Mouse (Mus musculus): Measurements from ENCODE around the gene Abhd13.

Abhd13 gene

DNA sequence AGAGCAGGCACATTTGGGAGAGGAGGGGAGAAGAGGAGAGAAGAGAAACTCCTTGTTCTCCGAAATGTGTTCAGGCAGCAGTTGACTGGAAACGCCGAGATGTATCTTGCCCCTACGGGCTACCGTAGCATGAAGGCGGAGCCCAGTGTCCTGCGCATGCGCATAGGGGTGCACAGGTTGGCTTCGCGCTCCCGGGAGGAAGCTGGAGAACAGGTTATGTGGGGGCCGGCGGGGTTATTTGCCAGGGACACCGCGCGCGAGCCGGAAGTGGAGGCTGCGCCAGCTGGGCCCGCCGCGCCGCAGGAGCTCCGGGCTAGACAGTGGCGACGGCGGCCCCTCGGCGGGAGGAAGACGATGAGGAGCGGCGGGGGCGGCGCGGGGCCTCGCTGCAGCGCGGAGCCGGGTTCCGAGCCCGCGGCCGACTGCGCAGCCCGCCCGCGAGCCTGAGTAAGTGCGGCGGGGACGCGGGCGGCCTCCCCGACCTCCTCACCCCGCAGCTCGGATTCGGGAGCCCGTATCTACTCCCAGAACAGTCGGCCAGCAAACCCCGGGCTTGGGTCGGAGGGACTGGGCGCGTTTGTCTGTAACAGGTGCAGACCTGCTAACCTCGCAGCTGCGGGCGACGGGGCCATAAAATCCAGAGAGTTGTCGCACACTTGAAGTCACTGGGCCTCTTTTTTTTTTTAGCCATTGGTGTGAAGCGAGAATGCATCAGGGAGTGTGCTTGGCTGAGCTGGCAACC lies at the start of gene Abhd13, which contains the start of gene Lig4:
Abhd13 (plus strand) TSS at position 135 of the 742 bp plus-strand sequence.
Lig4 (minus strand) TSS at position 114 of the 742 bp plus-strand sequence.
- peak; percentile 99 for DNase-seq

DNA sequence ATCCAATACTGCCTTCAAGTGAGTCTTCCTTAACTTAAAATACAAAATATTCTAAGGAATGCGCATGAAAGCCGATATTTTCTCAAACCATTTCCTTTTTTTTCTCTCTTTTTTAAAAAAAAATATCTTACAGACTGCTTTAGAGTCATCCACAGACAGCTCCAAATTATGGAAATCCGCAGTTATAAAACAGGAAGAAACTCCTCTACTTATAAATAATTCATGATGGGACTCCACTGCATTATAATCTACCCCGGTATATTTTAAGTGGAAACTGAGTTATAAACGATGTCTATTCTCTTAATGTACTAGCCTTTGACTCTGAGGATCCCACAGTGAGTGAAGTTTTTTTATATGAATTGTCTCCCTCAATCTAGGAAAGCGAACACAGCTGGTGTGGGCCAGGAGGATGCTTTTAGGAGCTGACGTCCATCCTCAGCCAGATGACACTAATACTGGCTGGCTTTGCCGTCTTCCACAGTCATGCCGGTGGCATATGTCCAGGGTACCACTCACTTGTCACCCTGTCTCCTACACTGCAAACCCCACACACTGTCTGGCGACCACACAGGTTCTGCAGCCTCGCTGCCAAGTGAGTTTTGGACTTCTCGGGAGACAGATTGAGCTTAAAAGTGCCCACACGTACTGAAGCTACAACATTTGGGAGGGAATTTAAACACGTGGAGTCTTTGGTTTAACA lies 47.6 kb upstream of the Abhd13 start:
- DNase-seq, result no peak

DNA sequence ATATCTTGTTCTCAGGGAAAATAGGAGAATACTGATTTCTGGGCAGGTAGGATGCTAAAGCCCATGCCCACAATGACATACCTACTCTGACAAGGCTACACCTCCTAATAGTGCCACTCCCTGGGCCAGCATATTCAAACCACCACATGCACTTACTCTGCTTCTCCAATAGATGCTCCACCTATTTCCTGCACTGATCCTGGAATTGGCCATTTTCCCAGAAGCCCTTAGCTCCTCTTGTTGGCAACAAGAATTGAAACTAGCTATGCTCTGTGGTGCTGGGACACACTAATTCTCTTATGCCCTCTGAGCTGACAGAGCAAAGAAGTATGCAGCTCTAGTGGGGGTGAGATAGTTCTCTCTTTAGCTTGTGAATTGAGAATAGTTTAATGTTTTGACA lies 44.8 kb upstream of the Abhd13 start:
- no peak for DNase-seq

DNA sequence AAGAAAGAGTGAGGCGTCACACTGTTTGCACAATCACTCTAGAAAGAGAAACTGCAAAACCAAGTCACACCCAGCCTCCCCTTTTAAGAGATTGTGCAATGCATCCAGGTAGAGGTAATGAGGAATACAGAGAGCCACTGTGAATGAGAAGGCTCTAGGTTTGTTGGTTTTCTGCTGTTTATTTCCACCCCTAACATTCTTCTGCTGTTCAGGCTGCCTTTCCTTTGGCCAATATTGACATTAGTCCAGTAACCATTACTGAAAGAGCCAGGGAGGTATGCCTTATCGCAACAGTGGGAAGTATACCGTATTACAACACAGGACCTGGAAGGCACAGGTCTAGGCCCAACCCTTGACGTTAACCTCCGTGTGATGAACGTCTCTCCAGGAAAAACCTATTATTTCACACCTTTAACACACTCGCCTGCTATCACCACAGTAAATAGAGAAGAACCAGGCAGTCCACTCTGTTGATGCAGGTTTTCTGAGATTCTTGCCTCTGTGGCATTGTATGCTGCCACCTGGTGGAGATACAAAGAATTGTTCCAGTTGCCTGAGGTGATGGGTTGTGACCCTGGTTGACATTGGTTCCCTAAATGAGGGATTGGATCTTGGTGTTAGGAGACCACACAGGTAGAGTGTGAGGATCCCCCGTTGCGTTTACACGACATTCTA lies 42.5 kb upstream of the Abhd13 start:
- DNase-seq, result peak; percentile 57

DNA sequence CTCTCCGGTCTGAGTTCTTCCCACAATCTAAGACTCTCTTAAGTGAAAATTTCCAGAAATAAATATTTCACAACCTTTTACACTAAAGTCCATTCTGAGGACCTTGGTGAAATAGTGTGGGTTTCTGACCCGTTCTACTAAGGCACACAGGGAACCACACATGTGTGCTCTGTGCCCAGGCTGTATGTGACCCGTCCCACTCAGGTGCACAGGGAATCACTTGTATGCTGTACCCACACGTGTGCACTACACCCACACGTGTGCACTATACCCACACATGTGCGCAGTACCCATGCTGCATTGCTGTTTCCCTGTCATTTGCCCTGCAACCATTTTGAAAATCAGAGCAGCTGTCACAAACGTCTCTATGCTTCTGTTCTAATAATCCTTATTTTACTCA lies 41.9 kb upstream of the Abhd13 start:
- no peak for DNase-seq

DNA sequence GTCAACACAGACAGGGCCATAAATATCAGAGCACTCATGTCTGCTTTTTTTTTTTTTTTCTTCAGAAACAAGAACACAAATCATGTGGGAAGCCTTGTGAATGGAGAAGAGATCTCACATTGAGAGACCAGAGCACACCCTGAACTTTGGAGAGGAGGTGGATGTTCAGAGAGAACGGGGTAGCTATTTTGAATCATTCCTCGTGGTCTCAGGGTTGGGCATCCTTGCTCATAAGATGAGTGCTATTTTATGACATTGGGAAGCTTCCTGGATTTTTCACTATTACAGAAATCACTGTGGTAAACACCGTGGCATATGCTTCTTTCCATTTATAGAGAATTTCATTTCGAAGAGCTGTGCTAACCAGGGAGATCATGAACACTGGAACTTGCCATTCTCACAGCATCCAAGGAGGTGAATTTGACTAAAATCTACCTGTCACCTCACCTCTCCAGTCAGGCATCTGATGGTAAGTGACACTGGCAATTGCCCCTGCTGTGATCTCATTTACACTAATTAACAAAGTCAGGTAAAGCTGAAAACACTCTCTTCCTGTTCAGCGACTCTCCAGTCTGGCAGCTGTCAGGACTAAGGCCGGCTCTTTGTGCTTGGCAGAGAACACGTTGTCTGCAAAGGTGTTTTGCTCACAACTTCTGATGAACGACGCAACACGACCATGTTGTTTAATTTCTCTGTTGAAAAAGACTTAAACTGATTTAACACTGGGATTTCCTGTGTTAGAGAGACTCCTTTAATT lies 28.2 kb upstream of the Abhd13 start:
- no peak for DNase-seq

DNA sequence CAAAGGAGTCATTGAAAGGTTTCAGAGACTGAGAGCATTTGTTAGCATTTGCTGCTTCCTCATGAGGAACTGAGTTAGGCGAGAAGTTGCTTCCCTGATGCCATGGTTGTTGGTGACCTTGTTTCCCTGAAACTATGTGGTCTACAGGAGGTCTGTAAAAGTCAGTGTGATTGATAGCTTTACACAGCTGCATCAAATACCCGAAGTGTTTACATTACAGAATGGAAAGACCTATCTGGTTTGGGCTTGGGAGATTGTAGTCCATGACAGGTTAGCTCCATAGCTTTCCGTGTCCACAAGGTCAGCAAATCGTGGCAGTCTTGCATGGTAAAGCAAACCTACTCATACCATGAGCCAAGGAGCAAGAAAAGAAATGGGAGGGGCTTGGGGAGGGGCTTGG lies 19.2 kb upstream of the Abhd13 start:
- no peak for DNase-seq

DNA sequence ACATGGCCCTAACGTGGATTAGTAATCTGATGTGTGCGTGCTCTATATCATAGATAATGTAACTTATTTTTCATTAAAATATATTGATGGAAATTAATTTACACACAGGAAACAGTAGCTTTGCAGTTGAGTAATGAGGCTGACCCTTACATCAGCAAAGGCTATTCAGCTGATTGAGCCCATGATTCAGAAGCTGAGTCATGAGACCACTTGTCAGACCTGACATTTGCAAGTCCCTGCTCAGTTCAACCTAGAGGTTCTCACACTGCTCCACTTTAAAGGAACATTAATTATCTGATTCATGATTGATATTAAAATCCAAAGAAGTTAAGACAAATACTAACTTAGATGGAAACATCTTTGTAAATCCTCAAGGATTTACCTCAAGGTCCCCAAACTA lies 17.6 kb upstream of the Abhd13 start:
- DNase-seq, result no peak

DNA sequence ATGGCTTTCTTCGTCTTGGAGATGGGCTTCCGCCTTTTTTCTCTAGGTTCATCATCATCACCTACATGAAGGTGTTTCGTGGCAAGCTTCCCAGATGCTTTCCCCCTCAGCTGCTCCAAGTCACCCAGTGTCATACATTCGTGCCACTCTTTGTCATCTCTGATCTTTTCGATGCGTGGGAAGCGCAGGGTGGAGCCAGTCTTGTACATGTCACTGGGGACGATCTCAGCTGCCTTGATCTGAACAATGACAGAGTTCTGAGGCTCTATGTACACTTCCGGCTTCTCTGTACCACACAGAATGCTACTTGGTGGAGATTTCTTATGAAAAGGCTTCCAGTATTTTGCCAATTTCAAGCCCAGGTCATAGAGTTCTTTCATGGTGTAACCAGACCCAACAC lies 5.6 kb upstream of the Abhd13 start:
- DNase-seq, result peak; percentile 32

DNA sequence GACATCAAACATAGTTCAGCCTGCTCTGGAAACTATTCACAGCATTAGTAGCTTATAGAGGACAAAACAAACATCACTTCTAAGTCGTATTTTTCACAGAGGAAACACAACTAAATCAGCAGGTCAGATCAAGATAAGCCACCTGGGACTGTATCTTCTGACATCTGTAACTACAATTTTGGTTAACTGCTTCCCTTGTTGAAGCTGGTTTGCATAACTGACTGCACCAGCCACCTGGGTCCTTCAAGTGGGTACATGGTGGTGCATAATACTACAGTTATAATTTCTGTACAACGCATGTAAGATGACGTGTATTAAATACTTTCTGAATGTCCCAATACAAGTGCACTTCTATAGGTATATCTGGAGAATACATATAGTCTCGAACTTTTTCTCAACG lies 2.2 kb upstream of the Abhd13 start:
- DNase-seq, result peak; percentile 46

DNA sequence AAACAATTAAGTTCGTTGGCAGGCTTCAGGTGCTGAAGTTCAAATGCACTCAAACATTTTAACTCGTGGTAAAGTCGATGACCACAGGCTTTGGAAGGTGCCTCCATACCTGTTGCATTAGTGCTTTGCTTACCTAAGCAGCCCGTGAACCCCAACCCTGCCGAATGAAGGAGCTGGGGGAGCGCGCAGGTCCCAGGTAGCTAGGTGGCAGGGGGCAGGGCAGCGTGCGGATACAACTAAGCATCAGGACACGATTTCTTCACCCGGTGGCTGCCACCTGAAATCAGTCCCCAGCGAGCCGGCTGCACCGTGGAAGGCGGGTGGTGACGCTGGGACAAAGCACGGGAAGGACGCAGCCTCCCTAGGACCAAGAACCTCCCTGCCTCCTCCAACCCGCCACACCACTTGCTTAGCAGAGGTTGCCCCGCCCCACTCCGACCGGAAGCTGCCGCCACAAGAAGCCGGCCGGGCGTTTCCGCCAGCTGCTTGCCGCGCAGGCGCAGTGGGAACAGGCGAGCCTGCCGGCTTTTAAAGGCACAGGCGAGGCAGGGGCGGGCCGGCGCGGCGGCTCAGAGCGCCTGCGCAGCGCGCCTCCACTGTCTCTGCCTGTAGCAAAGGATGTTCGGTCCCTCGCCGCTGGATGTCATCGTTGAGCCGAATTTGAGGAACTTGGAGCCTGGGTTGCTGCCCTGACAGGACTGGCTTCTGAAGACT lies 1.5 kb upstream of the Abhd13 start:
- peak; percentile 99 for DNase-seq

DNA sequence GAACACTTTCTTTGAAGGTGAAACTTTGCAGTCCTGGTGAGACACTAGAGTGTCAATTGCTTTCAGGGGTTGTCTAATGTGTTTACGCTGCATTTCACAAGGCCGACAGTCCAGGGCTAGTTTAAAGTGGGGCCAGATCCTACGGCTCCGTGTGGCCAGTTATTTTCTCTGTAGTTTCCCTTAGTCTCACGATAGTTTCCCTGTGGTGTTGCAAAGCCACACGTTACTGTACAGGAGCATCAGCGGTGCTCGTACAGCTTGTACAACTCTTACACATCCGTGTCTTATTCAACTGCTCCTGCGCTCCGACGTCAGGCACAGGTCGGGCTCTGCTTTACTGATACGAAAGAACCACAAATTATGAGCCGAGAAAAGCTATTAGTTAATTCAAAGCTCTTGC lies 491 bp upstream of the Abhd13 start:
- peak; percentile 34 for DNase-seq

DNA sequence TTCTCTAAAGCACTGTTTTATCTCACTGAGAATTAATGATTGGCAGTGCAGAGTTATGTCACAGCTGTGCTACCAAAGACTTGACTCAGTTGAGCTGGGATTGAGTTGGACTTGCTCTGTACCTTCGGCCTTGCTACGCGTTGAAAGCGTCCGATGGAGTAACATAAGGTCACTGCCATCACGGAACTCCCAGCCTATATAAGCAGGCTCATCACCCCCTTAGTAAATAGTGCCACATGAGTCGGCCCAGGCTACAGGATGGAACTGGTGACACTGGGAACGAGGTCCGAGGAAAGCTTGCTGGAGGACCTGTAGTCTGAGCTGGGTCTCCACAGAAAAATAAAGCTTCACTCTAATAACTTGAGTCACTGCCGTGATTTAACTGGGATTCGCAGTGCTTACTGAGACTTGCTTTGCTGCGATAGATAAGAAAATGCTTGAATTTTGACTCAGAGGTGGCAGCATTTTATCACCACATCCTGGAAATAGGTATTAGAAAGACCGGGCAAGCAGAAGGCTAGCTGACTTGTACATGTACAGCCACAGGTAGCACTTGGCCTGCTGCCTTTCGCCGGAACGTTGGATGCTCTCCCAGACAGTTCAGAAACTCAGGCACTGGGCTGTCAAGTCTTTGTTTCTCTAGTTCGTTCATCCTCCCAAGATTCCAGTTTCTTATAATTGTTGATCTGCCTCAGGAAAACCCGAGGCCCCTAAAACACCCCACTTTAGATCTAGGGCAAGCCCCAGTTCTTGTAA lies 1.1 kb downstream of the Abhd13 start:
- DNase-seq, result no peak

DNA sequence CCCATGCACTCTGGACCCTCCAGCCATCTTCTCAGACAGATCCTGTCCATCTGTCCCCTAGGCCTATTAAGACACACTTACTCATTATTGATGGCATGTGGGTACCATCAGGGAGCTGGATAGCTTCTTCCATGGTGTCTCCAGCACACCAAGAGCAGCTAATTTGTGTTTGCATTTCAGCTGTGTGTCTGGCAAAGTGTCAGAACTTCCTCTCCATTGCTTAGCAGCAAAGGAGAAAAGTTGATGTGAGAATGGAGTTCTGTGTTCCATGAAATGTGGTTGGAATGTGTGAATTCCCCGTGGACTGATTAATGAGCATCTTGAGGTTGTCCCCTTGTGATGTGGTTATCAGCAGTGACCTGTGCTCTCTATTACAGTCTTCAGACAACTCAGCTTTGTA lies 2.2 kb downstream of the Abhd13 start:
- DNase-seq, result no peak

DNA sequence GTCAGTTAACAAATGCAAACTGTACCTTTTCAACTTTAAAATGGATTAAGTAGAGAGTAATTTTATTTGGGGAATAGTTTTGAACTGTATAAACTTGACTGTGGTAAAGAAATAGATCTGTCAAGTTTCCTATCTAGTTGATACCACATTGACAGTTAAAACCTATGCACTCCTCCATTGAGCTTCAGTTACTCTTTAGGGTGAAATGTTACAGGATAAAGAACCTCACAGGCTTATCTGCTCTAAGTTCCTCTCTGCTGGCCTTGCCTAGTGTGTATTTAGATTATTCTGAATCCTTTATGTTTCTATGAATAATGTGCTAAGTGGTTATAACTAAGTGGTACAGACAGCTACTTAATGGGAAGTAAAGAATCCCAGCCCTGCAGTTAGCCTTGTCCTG lies 2.7 kb downstream of the Abhd13 start:
- no peak for DNase-seq

DNA sequence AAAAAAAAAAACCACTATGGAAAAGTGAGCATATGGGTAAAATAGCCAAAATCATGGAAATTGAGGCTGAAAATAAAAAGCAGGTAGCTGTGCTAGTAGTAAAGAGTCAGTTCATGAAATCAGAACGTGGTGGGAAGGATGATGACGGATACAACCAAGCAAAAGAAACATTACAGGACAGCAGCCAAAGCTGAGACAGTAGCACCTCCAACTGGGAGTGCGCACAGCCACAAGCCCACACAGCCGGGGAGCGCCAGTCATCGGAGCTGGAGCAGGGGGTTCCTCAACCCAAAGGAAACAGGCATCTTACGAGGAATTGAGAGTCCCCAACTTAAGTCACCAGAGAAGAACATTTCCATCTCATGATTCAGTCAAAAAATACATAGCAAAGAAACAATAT lies 26.6 kb downstream of the Abhd13 start:
- no peak for DNase-seq

DNA sequence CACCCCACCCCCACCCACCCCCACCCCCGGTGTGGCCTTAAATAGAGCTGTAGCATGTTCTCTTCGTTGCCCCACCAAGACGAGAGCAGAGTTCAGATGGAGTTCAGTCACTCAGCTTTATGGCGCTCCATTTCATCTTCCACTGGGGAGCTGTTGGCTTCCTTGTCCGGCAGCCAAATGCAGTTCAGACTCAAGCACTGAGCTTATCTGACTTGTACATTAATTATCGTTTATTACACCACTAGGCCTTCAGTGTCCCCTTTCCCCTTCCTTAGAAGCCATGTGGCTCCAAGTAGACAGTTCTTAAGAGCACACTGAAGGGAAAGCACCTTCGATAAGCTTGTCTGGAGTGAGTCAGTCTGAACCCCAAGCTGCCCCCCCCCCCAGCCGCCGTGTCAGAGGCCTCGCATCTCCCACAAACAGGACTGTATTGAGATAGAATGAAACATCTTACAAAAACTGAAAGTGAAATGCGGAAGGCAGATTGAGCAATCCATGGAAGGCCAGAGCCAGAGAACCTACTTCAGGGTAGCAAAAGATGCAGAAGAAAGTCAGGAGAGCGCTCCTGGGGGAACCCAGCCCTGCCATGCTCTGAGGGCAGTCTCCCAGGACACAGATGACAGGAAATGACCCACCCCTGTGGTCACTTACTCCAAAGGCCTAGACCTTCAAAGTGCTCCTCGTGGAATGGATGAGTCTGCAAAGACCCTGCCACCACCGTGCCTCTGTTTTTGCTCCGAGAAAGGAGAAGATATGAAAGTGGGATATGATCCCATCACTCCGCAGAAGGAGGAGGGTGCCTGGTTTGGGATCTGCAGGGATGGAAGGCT lies 28.9 kb downstream of the Abhd13 start, which contains the start of gene Tnfsf13b:
Tnfsf13b (plus strand) TSS at position 312 of the 830 bp plus-strand sequence.
- no peak for DNase-seq

DNA sequence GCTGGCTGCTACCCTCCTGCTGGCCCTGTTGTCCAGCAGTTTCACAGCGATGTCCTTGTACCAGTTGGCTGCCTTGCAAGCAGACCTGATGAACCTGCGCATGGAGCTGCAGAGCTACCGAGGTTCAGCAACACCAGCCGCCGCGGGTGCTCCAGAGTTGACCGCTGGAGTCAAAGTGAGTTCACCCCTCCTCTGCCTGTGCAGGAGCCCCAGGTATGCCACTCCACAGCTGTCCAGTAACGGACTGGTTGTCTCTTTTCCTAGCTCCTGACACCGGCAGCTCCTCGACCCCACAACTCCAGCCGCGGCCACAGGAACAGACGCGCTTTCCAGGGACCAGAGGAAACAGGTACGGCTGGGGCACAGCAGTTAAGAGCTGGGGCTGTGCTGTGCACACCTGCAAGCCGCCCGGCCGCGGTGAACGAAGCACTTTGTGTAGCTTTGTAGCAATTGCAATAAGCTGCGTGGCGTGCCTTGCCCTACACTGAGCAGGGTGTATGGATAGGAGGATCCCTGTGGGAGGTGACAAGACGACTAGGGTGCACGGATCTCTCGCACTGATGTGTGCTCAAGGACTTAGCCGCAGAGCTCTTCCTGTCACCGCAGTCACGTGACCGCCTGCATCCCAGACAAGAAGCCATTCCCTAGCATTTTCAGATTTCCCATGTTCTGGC lies 29.6 kb downstream of the Abhd13 start:
- DNase-seq, result peak; percentile 27

DNA sequence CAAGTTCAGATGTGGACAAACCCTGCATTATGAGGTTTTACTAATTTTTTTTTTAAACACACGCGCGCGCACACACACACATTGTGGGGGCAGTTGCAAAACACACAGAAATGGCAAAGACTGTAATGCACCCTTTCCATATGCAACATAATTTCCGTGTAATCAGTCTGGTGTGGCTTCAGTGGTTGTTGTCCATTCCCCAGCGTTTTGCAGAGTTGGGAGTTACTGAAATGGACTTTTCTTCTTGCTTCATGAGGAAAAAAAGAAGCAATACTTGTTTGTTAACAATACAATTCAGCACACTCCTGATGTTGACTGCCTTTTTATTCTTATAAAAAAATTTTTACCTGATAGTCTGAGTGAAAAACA lies 30.1 kb downstream of the Abhd13 start:
- no peak for DNase-seq

DNA sequence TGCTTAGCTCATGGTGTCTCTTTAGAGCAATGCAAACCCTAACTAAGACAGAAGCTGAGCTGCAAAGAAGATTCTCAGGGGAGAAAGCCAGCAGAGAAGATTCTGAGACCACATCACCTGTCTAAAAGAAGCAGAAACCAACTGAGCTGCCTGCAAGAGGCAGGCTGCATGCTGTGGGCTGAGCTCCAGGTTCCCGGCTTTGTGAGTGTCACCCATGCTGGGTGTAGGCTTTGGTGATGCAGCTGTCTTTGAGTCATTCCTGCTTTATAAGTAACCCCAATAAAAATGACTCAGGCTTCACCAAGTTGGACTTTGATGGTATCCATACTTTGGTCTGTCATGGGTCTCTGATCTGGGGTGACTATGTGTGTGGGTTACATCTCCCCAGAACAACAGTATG lies 38.7 kb downstream of the Abhd13 start:
- no peak for DNase-seq
